Mouse (Mus musculus) common myeloid progenitor, adult 5-6 weeks (primary cell): ENCODE results near the gene Slc12a8. TPM values are rescaled to one million over a fixed set of nuclear protein-coding genes. Genes with fewer than 3 reads are reported as not detected.

Source experiments
- total RNA-seq: library from RNA; stranded (forward); fragments of 200-1000, 187-1606 nt; gene quantifications from 2 replicates; pipeline ENCODE4 v1.2.3, GENCODE M21; 2017

Gene Slc12a8
- total RNA-seq, 1 experiment from 2014 or later = not detected

Other genes starting within 250 kb of the Slc12a8 start
- gene Zfp148, start 136.5 kb upstream of the Slc12a8 start, total RNA-seq = 36.2 and 36.4 TPM in 2 replicates
- 59.1 and 60.7 TPM in 2 replicates for gene Heg1, start 167.0 kb downstream of the Slc12a8 start, total RNA-seq